12 mouse cellular contexts compared by ENCODE assay signal in the genomic region with DNA sequence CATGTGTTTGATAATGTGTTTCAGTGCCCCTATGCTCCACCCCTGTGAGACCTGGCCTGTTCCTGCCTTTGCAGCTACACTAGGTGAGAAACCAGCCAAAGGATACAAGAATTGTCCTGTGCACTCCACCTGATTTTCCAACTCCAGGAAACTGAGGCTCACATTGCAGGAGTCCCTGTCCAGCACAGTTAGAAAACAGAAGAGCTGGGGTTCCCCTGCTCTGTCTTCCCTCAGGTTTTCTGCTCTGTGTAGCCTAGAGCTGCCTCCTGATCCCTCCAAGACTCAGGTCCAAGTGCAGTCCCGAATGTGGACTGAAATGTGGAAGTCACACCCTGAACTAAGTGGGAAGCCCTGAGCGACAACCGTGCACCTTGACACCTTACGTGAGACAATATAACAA. TPM values are rescaled to one million over a fixed set of nuclear protein-coding genes. Genes with fewer than 3 reads are reported as not detected.
DNase-seq lines count a peak whose midpoint lies in the region; ATAC-seq and TF ChIP-seq lines count a peak whose summit lies in the region.
"Had no signal": no experiment of that assay in that cellular context is flagged by ENCODE, and none has a peak within 500 bp of the region (broad histone marks: within the 10 kb centered on the region; RNA-seq: fewer than 3 reads in every experiment).

No protein-coding gene starts in this region.

- no peak for DNase-seq in neural tube, embryonic 11.5 days (ENCODE audit: low spot score)
- DNase-seq in neural tube, embryonic 10.5 days (ENCODE audit: extremely low spot score, low spot score) = no peak
- no peak for DNase-seq in hindbrain, postnatal 0 days (ENCODE audit: low spot score)
- DNase-seq in midbrain, postnatal 0 days (ENCODE audit: low spot score) = no peak
- DNase-seq in cerebellum, adult 9-10 months = no peak
- DNase-seq in thymus, postnatal 10 days (ENCODE audit: low spot score in 2 of 2) = no peak
- DNase-seq: thymus, postnatal 36 days had no signal

- ATAC-seq in hindbrain, embryonic 13.5 days (ENCODE audit: low FRiP score) = no peak
- ATAC-seq in hindbrain, embryonic 12.5 days (ENCODE audit: low FRiP score) = no peak
- no peak for ATAC-seq in neural tube, embryonic 11.5 days (ENCODE audit: insufficient read depth, low FRiP score, low TSS enrichment)
- ATAC-seq in hindbrain, postnatal 0 days = no peak
- no peak for ATAC-seq in midbrain, postnatal 0 days (ENCODE audit: low FRiP score)

- 0 out of 2 replicates have a peak overlapping the region, but pooled peaks have one; percentile 8 for H3K4me3 ChIP-seq in hindbrain, embryonic 13.5 days
- H3K4me3 ChIP-seq in hindbrain, embryonic 12.5 days = no peak overlapping the region
- H3K4me3 ChIP-seq in neural tube, embryonic 11.5 days (ENCODE audit: low read depth, low read length) = no peak overlapping the region
- H3K4me3 ChIP-seq in hindbrain, postnatal 0 days (ENCODE audit: low read length) = no peak overlapping the region
- 0 out of 2 replicates have a peak overlapping the region, but pooled peaks have one; percentile 25 for H3K4me3 ChIP-seq in midbrain, postnatal 0 days (ENCODE audit: low read depth, low read length)

- no peaks in the 10 kb centered on the region for H3K36me3 ChIP-seq in hindbrain, embryonic 13.5 days
- H3K36me3 ChIP-seq in hindbrain, embryonic 12.5 days = no peaks in the 10 kb centered on the region
- H3K36me3 ChIP-seq in neural tube, embryonic 11.5 days (ENCODE audit: control insufficient read depth, insufficient read depth, low read length) = no peaks in the 10 kb centered on the region
- no peaks in the 10 kb centered on the region for H3K36me3 ChIP-seq in hindbrain, postnatal 0 days (ENCODE audit: insufficient read depth, low read length)
- H3K36me3 ChIP-seq in midbrain, postnatal 0 days (ENCODE audit: insufficient read depth, low read length) = no peaks in the 10 kb centered on the region

- 0 out of 2 replicates have a peak overlapping the region, but pooled peaks have one; percentile 44 for H3K4me2 ChIP-seq in hindbrain, embryonic 13.5 days
- no peak overlapping the region for H3K4me2 ChIP-seq in hindbrain, embryonic 12.5 days (replicated peaks)
- peak overlapping the region; percentile 24; the same call in 1 of the 2 replicates for H3K4me2 ChIP-seq in neural tube, embryonic 11.5 days (ENCODE audit: low read depth)
- peak overlapping the region; percentile 51; the same call in 1 of the 2 replicates for H3K4me2 ChIP-seq in hindbrain, postnatal 0 days (ENCODE audit: low read depth, low read length)
- peak overlapping the region; percentile 44 for H3K4me2 ChIP-seq in midbrain, postnatal 0 days (ENCODE audit: low read depth, low read length, poor library complexity, severe bottlenecking)

- H3K4me1 ChIP-seq in hindbrain, embryonic 13.5 days (replicated peaks) = peaks cover 24% of the 10 kb centered on the region
- H3K4me1 ChIP-seq in hindbrain, embryonic 12.5 days = peaks cover 9% of the 10 kb centered on the region
- no peaks in the 10 kb centered on the region for H3K4me1 ChIP-seq in neural tube, embryonic 11.5 days (ENCODE audit: control insufficient read depth, insufficient read depth, low read length)
- H3K4me1 ChIP-seq in hindbrain, postnatal 0 days (ENCODE audit: insufficient read depth, low read length) = peaks cover 13% of the 10 kb centered on the region; the same call in 1 of the 2 replicates
- no peaks in the 10 kb centered on the region for H3K4me1 ChIP-seq in midbrain, postnatal 0 days (ENCODE audit: insufficient read depth, low read length)

- H3K9ac ChIP-seq in hindbrain, embryonic 13.5 days = no peak overlapping the region
- no peak overlapping the region for H3K9ac ChIP-seq in hindbrain, embryonic 12.5 days
- no peak overlapping the region for H3K9ac ChIP-seq in neural tube, embryonic 11.5 days (ENCODE audit: low read length)
- no peak overlapping the region for H3K9ac ChIP-seq in hindbrain, postnatal 0 days (replicated peaks; ENCODE audit: low read length)
- no peak overlapping the region for H3K9ac ChIP-seq in midbrain, postnatal 0 days (replicated peaks; ENCODE audit: low read length, poor library complexity, severe bottlenecking)
- H3K9ac ChIP-seq: liver, embryonic 14.5 days had no signal

- no peaks in the 10 kb centered on the region for H3K9me3 ChIP-seq in hindbrain, embryonic 13.5 days
- H3K9me3 ChIP-seq in hindbrain, embryonic 12.5 days (replicated peaks) = no peaks in the 10 kb centered on the region
- H3K9me3 ChIP-seq in neural tube, embryonic 11.5 days (ENCODE audit: control insufficient read depth, low read length) = no peaks in the 10 kb centered on the region
- H3K9me3 ChIP-seq in hindbrain, postnatal 0 days (ENCODE audit: low read length) = no peaks in the 10 kb centered on the region
- no peaks in the 10 kb centered on the region for H3K9me3 ChIP-seq in midbrain, postnatal 0 days (ENCODE audit: low read length)

- no peak for TF ChIP-seq CTCF in hindbrain, postnatal 0 days (IDR thresholded peaks at IDR 0.05; ENCODE audit: low read depth)
- no peak for TF ChIP-seq CTCF in midbrain, postnatal 0 days (IDR thresholded peaks at IDR 0.05)

- H3K27ac ChIP-seq in hindbrain, embryonic 13.5 days = no peak overlapping the region
- H3K27ac ChIP-seq in hindbrain, embryonic 12.5 days = no peak overlapping the region
- H3K27ac ChIP-seq in neural tube, embryonic 11.5 days (ENCODE audit: low read depth, low read length) = no peak overlapping the region
- H3K27ac ChIP-seq in hindbrain, postnatal 0 days = no peak overlapping the region
- H3K27ac ChIP-seq in midbrain, postnatal 0 days (ENCODE audit: low read depth, low read length) = no peak overlapping the region
- H3K27ac ChIP-seq: layer of hippocampus, adult 2 months; liver, embryonic 14.5 days had no signal

- 93% methylated on average over 4 of the region's 4 CpGs for WGBS in hindbrain, embryonic 13.5 days
- 91% methylated on average over 4 of the region's 4 CpGs for WGBS in hindbrain, embryonic 12.5 days
- 90% methylated on average over 4 of the region's 4 CpGs for WGBS in neural tube, embryonic 11.5 days
- WGBS in hindbrain, postnatal 0 days = 93% methylated on average over 4 of the region's 4 CpGs
- 85% methylated on average over 4 of the region's 4 CpGs for WGBS in midbrain, postnatal 0 days

- H3K27me3 ChIP-seq in hindbrain, embryonic 13.5 days = peaks cover 57% of the 10 kb centered on the region
- peaks cover 52% of the 10 kb centered on the region for H3K27me3 ChIP-seq in hindbrain, embryonic 12.5 days
- H3K27me3 ChIP-seq in neural tube, embryonic 11.5 days (ENCODE audit: control insufficient read depth, insufficient read depth, low read length) = peaks cover 21% of the 10 kb centered on the region
- no peaks in the 10 kb centered on the region for H3K27me3 ChIP-seq in hindbrain, postnatal 0 days (ENCODE audit: insufficient read depth, low read length)
- peaks cover 11% of the 10 kb centered on the region for H3K27me3 ChIP-seq in midbrain, postnatal 0 days (ENCODE audit: insufficient read depth, low read length)

RNA-seq across cellular contexts. Expression of gene Prnd, which starts 3.0 kb away (rescaled TPM):
- 11.8 and 13.3 TPM in 2 replicates for polyA plus RNA-seq in hindbrain, embryonic 13.5 days (2015; fragmentation: Nextera tagmentation; extraction: Ambion mirVana)
- polyA plus RNA-seq in hindbrain, embryonic 12.5 days (2016; fragmentation: Nextera tagmentation; extraction: Ambion mirVana) = 11.6 and 13.3 TPM in 2 replicates
- 6.2 and 8.5 TPM in 2 replicates for polyA plus RNA-seq in neural tube, embryonic 11.5 days (2014; fragmentation: Nextera tagmentation; extraction: Ambion mirVana)
- total RNA-seq in hindbrain, postnatal 0 days (2014; rRNA removed) = 4.4 and 5.6 TPM in 2 replicates
- polyA plus RNA-seq in hindbrain, postnatal 0 days (2015; fragmentation: Nextera tagmentation; extraction: Ambion mirVana) = 6.4 and 7.2 TPM in 2 replicates
- 2.5 and 3.9 TPM in 2 replicates for total RNA-seq in midbrain, postnatal 0 days (2014; rRNA removed)
- 4.0 and 4.8 TPM in 2 replicates for polyA plus RNA-seq in midbrain, postnatal 0 days (2015; fragmentation: Nextera tagmentation; extraction: Ambion mirVana)
- total RNA-seq: layer of hippocampus, adult 2 months had no signal

RNA-seq across cellular contexts. Expression of gene Prn, which starts 44.0 kb away (rescaled TPM):
- polyA plus RNA-seq in hindbrain, embryonic 13.5 days (2015; fragmentation: Nextera tagmentation; extraction: Ambion mirVana) = not detected in 2 replicates
- not detected in 2 replicates for polyA plus RNA-seq in hindbrain, embryonic 12.5 days (2016; fragmentation: Nextera tagmentation; extraction: Ambion mirVana)
- 0.62 TPM in 1 of 2 replicates, not detected in the other for polyA plus RNA-seq in neural tube, embryonic 11.5 days (2014; fragmentation: Nextera tagmentation; extraction: Ambion mirVana)
- total RNA-seq in hindbrain, postnatal 0 days (2014; rRNA removed) = not detected in 2 replicates
- 0.25 and 0.26 TPM in 2 replicates for polyA plus RNA-seq in hindbrain, postnatal 0 days (2015; fragmentation: Nextera tagmentation; extraction: Ambion mirVana)
- total RNA-seq in midbrain, postnatal 0 days (2014; rRNA removed) = not detected in 2 replicates
- polyA plus RNA-seq in midbrain, postnatal 0 days (2015; fragmentation: Nextera tagmentation; extraction: Ambion mirVana) = 0.22 TPM in 1 of 2 replicates, not detected in the other
- total RNA-seq: layer of hippocampus, adult 2 months had no signal
- polyA plus RNA-seq: embryonic facial prominence, embryonic 11.5 days; liver, embryonic 14.5 days had no signal

RNA-seq across cellular contexts. Expression of gene Prnp, which starts 44.0 kb away (rescaled TPM):
- 113 and 118 TPM in 2 replicates for polyA plus RNA-seq in hindbrain, embryonic 13.5 days (2015; fragmentation: Nextera tagmentation; extraction: Ambion mirVana)
- polyA plus RNA-seq in hindbrain, embryonic 12.5 days (2016; fragmentation: Nextera tagmentation; extraction: Ambion mirVana) = 62.9 and 69.2 TPM in 2 replicates
- 31.7 and 33.1 TPM in 2 replicates for polyA plus RNA-seq in neural tube, embryonic 11.5 days (2014; fragmentation: Nextera tagmentation; extraction: Ambion mirVana)
- 203 and 212 TPM in 2 replicates for total RNA-seq in hindbrain, postnatal 0 days (2014; rRNA removed)
- 227 and 234 TPM in 2 replicates for polyA plus RNA-seq in hindbrain, postnatal 0 days (2015; fragmentation: Nextera tagmentation; extraction: Ambion mirVana)
- 254 and 255 TPM in 2 replicates for total RNA-seq in midbrain, postnatal 0 days (2014; rRNA removed)
- 283 and 306 TPM in 2 replicates for polyA plus RNA-seq in midbrain, postnatal 0 days (2015; fragmentation: Nextera tagmentation; extraction: Ambion mirVana)

Comparison
In these comparisons a context has a peak if more than half of its experiments do, and no peak if none do; other contexts are left out.
1. H3K4me3 ChIP-seq: peak in hindbrain, embryonic 13.5 days (single experiment) and midbrain, postnatal 0 days (single experiment); none in hindbrain, embryonic 12.5 days (single experiment), neural tube, embryonic 11.5 days (single experiment) and hindbrain, postnatal 0 days (single experiment).